Mouse (Mus musculus) myocyte (in vitro differentiated cells): ENCODE measurements around the gene Fam163a.

ENCODE experiments used
- E2F4 ChIP-seq: IDR thresholded peaks from one replicate; pipeline ENCODE4 v1.6.1; 2011; ENCODE audit warnings: mild to moderate bottlenecking, control low read depth, moderate library complexity; ENCODE audit not compliant: insufficient read depth
- POLR2A ChIP-seq: IDR thresholded peaks from one replicate; pipeline ENCODE4 v1.6.1; 2011; ENCODE audit warnings: low read depth, mild to moderate bottlenecking, control low read depth, moderate library complexity; ENCODE audit not compliant: insufficient read length

- TF ChIP-seq POLR2A (no peak), E2F4 (no peak)
These were observed 25.0 kb downstream of the Fam163a start for GRCm38 (mm10) chr1:156179875-156180274.
